Mouse (Mus musculus) megakaryocyte-erythroid progenitor cell, adult 5 weeks (primary cell): ENCODE measurements around the gene Gdnf. TPM values are rescaled to one million over a fixed set of nuclear protein-coding genes. Genes with fewer than 3 reads are reported as not detected.

Experiments
- polyA plus RNA-seq: library from polyadenylated mRNA; stranded (reverse); fragments of >175 nt; gene quantifications from 2 replicates; pipeline ENCODE4 v1.2.3, GENCODE M21; 2012

Gene Gdnf
- not detected in 2 replicates for polyA plus RNA-seq

DNA sequence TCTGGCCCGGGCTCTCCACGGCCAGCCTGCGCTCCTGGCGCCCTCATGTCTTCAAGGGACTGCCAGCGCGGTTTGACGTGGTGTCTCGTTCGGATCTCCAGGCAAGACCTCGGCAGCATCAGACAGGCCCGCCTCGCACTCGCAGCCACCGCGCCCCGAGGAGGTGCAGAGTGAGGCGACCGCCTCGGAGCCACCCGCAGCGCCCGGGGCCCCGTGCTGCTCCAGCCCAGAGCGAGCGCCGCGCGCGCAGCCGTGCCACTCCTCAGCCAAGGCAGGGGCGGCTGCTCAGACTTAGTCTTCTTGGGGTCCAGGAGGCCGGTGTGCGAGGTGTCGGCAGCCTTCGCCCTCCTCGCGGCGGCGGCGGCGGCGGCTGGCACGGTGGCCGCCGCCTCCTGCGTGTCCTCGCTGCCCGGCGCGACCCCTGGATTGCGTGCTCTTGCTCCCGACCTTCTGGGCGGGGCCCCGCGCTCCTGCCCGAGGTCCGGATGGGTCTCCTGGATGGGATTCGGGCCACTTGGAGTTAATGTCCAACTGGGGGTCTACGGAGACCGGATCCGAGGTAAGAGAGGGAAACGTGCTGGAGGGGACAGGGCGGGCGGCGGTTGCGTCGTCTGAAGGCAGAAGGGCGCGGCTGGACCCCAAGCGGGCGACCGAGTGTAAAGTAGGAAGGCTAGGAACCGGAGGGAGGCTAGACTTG lies at the start of gene Gdnf:
Gene Gdnf (plus strand): TSS at position 291 of the 697 bp plus-strand sequence.

